Mouse (Mus musculus) heart, adult 2 months (tissue): ENCODE results near the gene Rap1gap2.

Source experiments
- CTCF ChIP-seq: fragments of 200-600 bp; IDR thresholded peaks from 2 replicates; pipeline ENCODE4 v1.8.1; 2022; ENCODE audit warnings: antibody characterized with exemption, mild to moderate bottlenecking, moderate library complexity
- POLR2A ChIP-seq: fragments of 200-500 bp; IDR thresholded peaks from 2 replicates; pipeline ENCODE4 v1.6.1; 2011; ENCODE audit warnings: mild to moderate bottlenecking, low read depth, low read length, control low read depth; ENCODE audit not compliant: insufficient read depth

GRCm38 (mm10) chr11:74566326-74566874, 44.3 kb downstream of the Rap1gap2 start:
- TF ChIP-seq CTCF (no peak), POLR2A (no peak)
